Mouse (Mus musculus) hindbrain, embryonic 16.5 days (tissue): Measurements from ENCODE around the gene Gm21698. TPM values are rescaled to one million over a fixed set of nuclear protein-coding genes. Genes with fewer than 3 reads are reported as not detected.
"Not testable (repeated sequence)": the region's sequence is repeated elsewhere in the genome, so short reads cannot be mapped to it uniquely, and the experiment has no call there.

Experiments
- ATAC-seq: fragments of 200-750 bp; cut with Nextera tagmentation; 2 replicates; pipeline ENCODE4 v1.8.0; 2017; ENCODE audit warnings: moderate TSS enrichment, moderate library complexity
- H3K27ac ChIP-seq: fragments of 300-500 bp; sonication (generic); 2 replicates; pipeline ENCODE4 v1.5.1; 2014; ENCODE audit warnings: low read depth, mild to moderate bottlenecking, control low read depth, low read length, moderate library complexity
- H3K27me3 ChIP-seq: fragments of 300-500 bp; sonication (generic); replicated peaks from 2 replicates; pipeline ENCODE4 v1.6.1; 2014; ENCODE audit warnings: low read length; ENCODE audit not compliant: control insufficient read depth, insufficient read depth
- H3K36me3 ChIP-seq: fragments of 300-500 bp; sonication (generic); 2 replicates; pipeline ENCODE4 v1.6.1; 2014; ENCODE audit warnings: mild to moderate bottlenecking, low read length, moderate library complexity, mixed read lengths; ENCODE audit not compliant: control insufficient read depth, insufficient read depth
- H3K4me1 ChIP-seq: fragments of 300-500 bp; sonication (generic); 2 replicates; pipeline ENCODE4 v1.6.1; 2014; ENCODE audit warnings: low read depth, low read length; ENCODE audit not compliant: control insufficient read depth, insufficient read depth
- H3K4me2 ChIP-seq: fragments of 300-500 bp; sonication (generic); 2 replicates; pipeline ENCODE4 v1.6.1; 2014; ENCODE audit warnings: mild to moderate bottlenecking, low read length, control low read depth, moderate library complexity
- H3K4me3 ChIP-seq: fragments of 300-500 bp; sonication (generic); 2 replicates; pipeline ENCODE4 v1.5.1; 2014; ENCODE audit warnings: mild to moderate bottlenecking, low read length, control low read depth, moderate library complexity
- H3K9ac ChIP-seq: fragments of 300-500 bp; sonication (generic); 2 replicates; pipeline ENCODE4 v1.6.1; 2014; ENCODE audit warnings: low read depth, mild to moderate bottlenecking, control low read depth, low read length, moderate library complexity
- H3K9me3 ChIP-seq: fragments of 300-500 bp; sonication (generic); 2 replicates; pipeline ENCODE4 v1.6.1; 2014; ENCODE audit warnings: mild to moderate bottlenecking, low read length, moderate library complexity; ENCODE audit not compliant: control insufficient read depth
- WGBS: fragments of 180-500 bp; shearing (Covaris S2); extraction: QIAGEN DNeasy Blood & Tissue Kit; methylation state at CpG from one replicate; pipeline ENCODE4 v1.1.7; 2014; 5-methylcytosine and 5-hydroxymethylcytosine counted together
- polyA plus RNA-seq: library from polyadenylated mRNA; unstranded; fragments of >200 nt; fragmentation: Nextera tagmentation; extraction: Ambion mirVana; gene quantifications from 2 replicates; pipeline ENCODE4 v1.2.1, GENCODE M21; 2015

Gm21698 gene
- 0.20 TPM in 1 of 2 replicates, not detected in the other for polyA plus RNA-seq

DNA sequence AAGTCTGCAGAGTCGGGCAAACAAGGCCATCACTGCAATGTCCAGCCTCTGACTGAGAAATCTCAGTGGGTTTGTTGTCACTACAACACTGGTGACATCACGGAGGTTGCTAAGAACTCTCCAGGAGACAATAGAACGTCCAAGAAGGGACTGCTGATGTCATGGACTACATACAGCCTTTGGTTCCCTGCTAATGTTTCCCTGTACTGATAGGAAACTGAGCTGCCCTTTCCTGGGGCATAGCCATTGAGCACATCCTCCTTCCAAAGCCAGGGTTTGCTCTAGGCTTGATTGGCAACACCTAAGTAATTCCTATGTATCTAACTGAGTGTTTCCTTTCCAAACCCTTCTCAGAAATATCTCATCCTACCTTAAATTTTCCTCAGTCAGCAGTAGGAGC is at the start of gene Gm21698:
Gene Gm21698 (minus strand): TSS at position 101 of the 400 bp plus-strand sequence.
- not testable (repeated sequence) for H3K9ac ChIP-seq, ATAC-seq, H3K4me3 ChIP-seq, H3K9me3 ChIP-seq, H3K27ac ChIP-seq, H3K36me3 ChIP-seq, H3K4me1 ChIP-seq, H3K4me2 ChIP-seq, H3K27me3 ChIP-seq
- WGBS, result no CpG with 5 or more reads among the region's 3 CpGs

DNA sequence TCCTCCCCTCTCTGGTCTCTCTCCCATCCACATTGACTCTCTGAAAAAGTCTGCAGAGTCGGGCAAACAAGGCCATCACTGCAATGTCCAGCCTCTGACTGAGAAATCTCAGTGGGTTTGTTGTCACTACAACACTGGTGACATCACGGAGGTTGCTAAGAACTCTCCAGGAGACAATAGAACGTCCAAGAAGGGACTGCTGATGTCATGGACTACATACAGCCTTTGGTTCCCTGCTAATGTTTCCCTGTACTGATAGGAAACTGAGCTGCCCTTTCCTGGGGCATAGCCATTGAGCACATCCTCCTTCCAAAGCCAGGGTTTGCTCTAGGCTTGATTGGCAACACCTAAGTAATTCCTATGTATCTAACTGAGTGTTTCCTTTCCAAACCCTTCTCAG is 34.4 kb upstream of the Gm21698 start, which contains the start of gene Gm5862:
Gene Gm5862 (minus strand): TSS at position 101 of the 400 bp plus-strand sequence.
- not testable (repeated sequence) for H3K36me3 ChIP-seq, ATAC-seq, H3K27ac ChIP-seq, H3K9ac ChIP-seq, H3K4me1 ChIP-seq, H3K4me2 ChIP-seq, H3K4me3 ChIP-seq, H3K27me3 ChIP-seq, H3K9me3 ChIP-seq
- no CpG with 5 or more reads among the region's 3 CpGs for WGBS

DNA sequence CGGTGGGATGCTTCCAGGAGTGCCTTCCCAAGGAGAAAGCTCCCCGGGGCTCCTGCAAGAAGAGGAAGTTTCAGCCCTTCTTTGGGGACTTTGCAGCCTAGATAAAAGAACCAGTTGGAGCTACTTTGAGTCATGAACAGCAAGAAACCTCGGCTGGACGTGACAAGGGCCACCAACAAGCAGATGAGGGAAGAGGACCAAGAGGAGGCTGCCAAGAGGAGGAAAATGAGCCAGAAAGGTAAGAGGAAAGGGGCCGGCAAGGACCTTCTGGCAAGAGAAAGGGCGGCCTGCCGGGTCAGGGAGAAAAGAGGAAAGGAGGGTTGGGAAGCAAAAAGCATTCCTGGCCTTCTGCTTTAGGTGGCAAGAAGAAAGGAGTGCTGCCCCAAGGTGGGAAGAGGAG is 19.2 kb upstream of the Gm21698 start:
- Histone ChIP-seq H3K4me2 (peak overlapping the region; percentile 58; the same call in 1 of the 2 replicates), H3K4me3 (peak overlapping the region; percentile 37; the same call in 1 of the 2 replicates)
- 67% methylated on average over 6 of the region's 7 CpGs for WGBS
- not testable (repeated sequence) for H3K27ac ChIP-seq, ATAC-seq, H3K36me3 ChIP-seq, H3K27me3 ChIP-seq, H3K9ac ChIP-seq, H3K9me3 ChIP-seq, H3K4me1 ChIP-seq

DNA sequence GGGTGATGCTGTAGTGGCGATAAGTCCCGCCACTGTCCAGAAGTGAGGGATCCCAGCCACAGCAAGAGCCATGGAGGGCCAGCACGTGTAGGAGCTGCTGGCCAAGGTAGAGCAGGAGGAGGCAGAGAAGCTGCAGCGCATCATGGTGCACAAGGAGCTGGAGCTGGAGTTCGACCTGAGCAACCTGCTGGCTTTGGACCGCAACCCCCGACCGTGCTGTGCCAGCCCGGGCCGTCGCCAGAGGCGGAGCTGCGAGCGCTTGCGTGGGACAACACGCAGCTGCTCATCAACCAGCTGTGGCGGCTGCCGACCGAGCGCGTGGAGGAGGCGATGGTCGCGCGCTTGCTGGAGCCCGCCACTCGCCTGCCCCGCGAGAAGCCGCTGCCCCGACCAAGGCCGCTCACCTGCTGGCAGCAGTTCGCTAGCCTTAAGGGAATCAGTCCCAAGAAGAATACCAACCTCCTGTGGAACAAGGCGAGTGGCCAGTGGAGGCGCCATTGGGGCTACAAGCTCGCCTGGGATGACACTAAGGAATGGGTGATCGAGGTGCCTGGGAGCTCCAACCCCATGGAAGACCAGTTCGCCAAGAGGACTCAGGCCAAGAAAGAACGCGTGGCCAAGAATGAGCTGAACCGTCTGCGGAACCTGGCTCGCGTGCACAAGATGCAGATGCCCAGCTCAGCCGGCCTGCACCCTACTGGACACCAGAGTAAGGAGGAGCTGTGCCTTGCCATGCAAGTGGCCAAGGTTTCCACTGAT is 18.7 kb upstream of the Gm21698 start:
- H3K9me3 ChIP-seq, H3K4me1 ChIP-seq, H3K27ac ChIP-seq, H3K27me3 ChIP-seq, H3K36me3 ChIP-seq: not testable (repeated sequence)
- WGBS, result 17% methylated on average over 40 of the region's 45 CpGs
- peak; percentile 95 for ATAC-seq
- Histone ChIP-seq H3K4me2 (peak overlapping the region; percentile 58), H3K9ac (peak overlapping the region; percentile 41), H3K4me3 (peak overlapping the region; percentile 37)

DNA sequence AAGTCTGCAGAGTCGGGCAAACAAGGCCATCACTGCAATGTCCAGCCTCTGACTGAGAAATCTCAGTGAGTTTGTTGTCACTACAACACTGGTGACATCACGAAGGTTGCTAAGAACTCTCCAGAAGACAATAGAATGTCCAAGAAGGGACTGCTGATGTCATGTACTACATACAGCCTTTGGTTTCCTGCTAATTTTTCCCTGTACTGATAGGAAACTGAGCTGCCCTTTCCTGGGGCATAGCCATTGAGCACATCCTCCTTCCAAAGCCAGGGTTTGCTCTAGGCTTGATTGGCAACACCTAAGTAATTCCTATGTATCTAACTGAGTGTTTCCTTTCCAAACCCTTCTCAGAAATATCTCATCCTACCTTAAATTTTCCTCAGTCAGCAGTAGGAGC is 16.2 kb upstream of the Gm21698 start, which contains the start of gene Gm1979:
Gene Gm1979 (minus strand): TSS at position 101 of the 400 bp plus-strand sequence.
- not testable (repeated sequence) for H3K9ac ChIP-seq, H3K9me3 ChIP-seq, H3K4me2 ChIP-seq, H3K27ac ChIP-seq, H3K27me3 ChIP-seq, H3K4me3 ChIP-seq, H3K36me3 ChIP-seq, ATAC-seq, H3K4me1 ChIP-seq
- WGBS, result 83% methylated on average over 1 of the region's 2 CpGs

DNA sequence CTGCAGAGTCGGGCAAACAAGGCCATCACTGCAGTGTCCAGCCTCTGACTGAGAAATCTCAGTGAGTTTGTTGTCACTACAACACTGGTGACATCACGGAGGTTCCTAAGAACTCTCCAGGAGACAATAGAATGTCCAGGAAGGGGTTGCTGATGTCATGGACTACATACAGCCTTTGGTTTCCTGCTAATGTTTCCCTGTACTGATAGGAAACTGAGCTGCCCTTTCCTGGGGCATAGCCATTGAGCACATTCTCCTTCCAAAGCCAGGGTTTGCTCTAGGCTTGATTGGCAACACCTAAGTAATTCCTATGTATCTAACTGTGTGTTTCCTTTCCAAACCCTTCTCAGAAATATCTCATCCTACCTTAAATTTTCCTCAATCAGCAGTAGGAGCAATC is 15.9 kb downstream of the Gm21698 start, which contains the start of gene Gm21680:
Gene Gm21680 (minus strand): TSS at position 101 of the 400 bp plus-strand sequence.
- H3K36me3 ChIP-seq, H3K27me3 ChIP-seq, H3K4me1 ChIP-seq, H3K9me3 ChIP-seq, H3K4me3 ChIP-seq, H3K4me2 ChIP-seq, H3K27ac ChIP-seq, ATAC-seq, H3K9ac ChIP-seq: not testable (repeated sequence)
- WGBS, result no CpG with 5 or more reads among the region's 2 CpGs

DNA sequence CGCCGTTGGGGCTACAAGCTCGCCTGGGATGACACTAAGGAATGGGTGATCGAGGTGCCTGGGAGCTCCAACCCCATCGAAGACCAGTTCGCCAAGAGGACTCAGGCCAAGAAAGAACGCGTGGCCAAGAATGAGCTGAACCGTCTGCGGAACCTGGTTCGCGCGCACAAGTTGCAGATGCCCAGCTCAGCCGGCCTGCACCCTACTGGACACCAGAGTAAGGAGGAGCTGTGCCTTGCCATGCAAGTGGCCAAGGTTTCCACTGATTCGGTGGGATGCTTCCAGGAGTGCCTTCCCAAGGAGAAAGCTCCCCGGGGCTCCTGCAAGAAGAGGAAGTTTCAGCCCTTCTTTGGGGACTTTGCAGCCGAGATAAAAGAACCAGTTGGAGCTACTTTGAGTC is 31.4 kb downstream of the Gm21698 start:
- H3K9ac ChIP-seq, H3K27ac ChIP-seq, H3K4me1 ChIP-seq, H3K36me3 ChIP-seq, H3K9me3 ChIP-seq, H3K27me3 ChIP-seq: not testable (repeated sequence)
- WGBS, result 63% methylated on average over 16 of the region's 17 CpGs
- peak overlapping the region; percentile 26 for H3K4me3 ChIP-seq
- peak; percentile 24; the same call in 1 of the 2 replicates for ATAC-seq
- H3K4me2 ChIP-seq, result peak overlapping the region; percentile 46

DNA sequence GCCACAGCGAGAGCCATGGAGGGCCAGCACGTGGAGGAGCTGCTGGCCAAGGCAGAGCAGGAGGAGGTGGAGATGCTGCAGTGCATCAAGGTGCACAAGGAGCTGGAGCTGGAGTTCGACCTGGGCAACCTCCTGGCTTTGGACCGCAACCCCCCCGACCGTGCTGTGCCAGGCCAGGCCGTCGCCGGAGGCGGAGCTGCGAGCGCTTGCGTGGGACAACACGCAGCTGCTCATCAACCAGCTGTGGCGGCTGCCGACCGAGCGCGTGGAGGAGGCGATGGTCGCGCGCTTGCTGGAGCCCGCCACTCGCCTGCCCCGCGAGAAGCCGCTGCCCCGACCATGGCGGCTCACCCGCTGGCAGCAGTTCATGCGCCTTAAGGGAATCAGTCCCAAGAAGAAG is 31.8 kb downstream of the Gm21698 start:
- not testable (repeated sequence) for H3K27ac ChIP-seq, H3K27me3 ChIP-seq, H3K4me1 ChIP-seq, H3K9me3 ChIP-seq, H3K9ac ChIP-seq, H3K36me3 ChIP-seq
- ATAC-seq, result peak; percentile 61
- peak overlapping the region; percentile 26 for H3K4me3 ChIP-seq
- peak overlapping the region; percentile 46 for H3K4me2 ChIP-seq
- WGBS, result 38% methylated on average over 22 of the region's 32 CpGs

DNA sequence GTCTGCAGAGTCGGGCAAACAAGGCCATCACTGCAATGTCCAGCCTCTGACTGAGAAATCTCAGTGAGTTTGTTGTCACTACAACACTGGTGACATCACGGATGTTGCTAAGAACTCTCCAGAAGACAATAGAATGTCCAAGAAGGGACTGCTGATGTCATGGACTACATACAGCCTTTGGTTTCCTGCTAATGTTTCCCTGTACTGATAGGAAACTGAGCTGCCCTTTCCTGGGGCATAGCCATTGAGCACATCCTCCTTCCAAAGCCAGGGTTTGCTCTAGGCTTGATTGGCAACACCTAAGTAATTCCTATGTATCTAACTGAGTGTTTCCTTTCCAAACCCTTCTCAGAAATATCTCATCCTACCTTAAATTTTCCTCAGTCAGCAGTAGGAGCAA is 34.1 kb downstream of the Gm21698 start, which contains the start of gene Gm21671:
Gene Gm21671 (minus strand): TSS at position 101 of the 400 bp plus-strand sequence.
- not testable (repeated sequence) for ATAC-seq, H3K27ac ChIP-seq, H3K9ac ChIP-seq, H3K36me3 ChIP-seq, H3K4me3 ChIP-seq, H3K27me3 ChIP-seq, H3K4me2 ChIP-seq, H3K4me1 ChIP-seq, H3K9me3 ChIP-seq
- 89% methylated on average over 2 of the region's 2 CpGs for WGBS
